Mouse (Mus musculus) 3134 (cell line): ENCODE results near the gene Agap1.

Experiments
- DNase-seq: peaks from one replicate; pipeline ENCODE4 v3.0.0-alpha.2; 2011; ENCODE audit warnings: low spot score; ENCODE audit not compliant: insufficient read length; ENCODE audit errors: extremely low read depth

The Agap1 gene

DNA sequence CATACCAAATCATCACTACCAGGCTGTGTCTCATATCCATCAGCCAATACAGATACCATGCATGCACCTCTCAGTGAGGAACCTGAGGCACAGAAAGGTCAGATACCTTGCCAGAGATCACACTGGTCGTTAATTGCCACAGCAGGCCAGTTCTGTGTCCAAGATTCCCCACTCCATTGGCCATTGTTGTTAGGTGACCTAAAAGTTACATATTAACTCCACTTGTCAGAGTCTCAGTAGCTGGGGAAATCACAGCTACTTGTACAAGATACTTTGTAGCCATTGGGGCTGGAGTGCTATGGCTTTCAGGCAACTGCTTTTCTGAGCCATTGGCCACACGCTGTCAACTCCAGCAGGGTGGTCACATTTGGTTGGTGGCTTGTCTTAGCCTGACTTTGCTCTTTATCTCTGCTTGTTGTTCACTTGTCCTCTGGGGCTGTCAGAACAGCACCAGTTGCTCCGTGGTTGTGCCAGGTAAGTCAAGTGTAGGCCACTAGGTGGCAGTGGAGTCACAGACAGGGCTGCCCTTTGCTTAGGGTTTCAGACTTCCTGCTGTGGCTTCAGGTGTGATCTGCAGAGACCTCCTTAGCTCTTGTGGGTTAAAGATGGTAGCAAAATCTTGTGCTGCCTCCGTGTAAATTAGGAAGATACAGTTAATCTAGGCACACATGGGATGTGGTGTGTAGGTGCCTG lies 191.9 kb downstream of the Agap1 start:
- no peak for DNase-seq

GRCm38 (mm10) chr1:89647505-89647904 lies 192.9 kb downstream of the Agap1 start:
- DNase-seq, result no peak

DNA sequence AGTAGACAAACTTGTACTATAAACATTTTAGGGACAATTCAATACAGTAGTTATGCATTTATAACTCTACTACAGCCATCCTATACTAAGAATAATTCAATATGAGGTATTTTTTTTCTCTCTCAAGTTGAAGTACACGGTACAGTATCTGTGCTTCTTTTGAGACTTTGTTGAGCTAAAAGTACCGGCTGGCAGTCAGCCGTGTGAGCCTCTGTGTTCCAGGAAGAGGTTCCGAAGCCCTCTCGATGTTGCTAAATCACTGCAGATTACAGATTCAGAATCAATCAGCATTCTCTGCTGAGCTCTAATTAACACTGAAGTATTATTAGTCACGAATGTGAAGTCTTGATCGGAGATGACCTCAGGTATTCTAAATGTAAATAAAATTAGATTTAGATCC lies 196.0 kb downstream of the Agap1 start:
- no peak for DNase-seq

GRCm38 (mm10) chr1:89656167-89656566 lies 201.6 kb downstream of the Agap1 start:
- DNase-seq, result no peak

- peak; percentile 71 for DNase-seq
Measured at GRCm38 (mm10) chr1:89656643-89657321, 202.2 kb downstream of the Agap1 start.

GRCm38 (mm10) chr1:89660804-89661203 lies 206.2 kb downstream of the Agap1 start:
- no peak for DNase-seq

GRCm38 (mm10) chr1:89666154-89666553 lies 211.5 kb downstream of the Agap1 start:
- DNase-seq, result no peak

DNA sequence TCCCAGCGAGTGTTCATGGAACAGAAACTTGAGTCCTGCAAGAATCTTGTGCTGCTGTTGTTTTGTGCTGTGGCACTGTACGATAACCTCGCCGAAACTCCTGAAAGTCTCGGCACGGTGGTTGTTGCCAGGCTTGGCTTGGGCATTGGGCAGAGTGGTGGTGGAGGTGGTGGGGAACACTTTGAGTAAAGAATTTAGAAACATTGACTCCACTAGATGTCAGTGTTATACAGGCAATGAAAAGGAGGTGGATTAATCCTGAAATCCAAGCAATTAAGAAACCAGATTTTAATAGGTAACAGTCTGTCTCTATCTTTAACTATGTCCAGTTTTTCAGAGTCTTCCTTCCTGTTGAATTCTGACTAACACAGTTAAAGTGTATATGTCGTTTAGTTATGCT lies 212.8 kb downstream of the Agap1 start:
- DNase-seq, result no peak

GRCm38 (mm10) chr1:89668635-89669034 lies 214.0 kb downstream of the Agap1 start:
- no peak for DNase-seq

- no peak for DNase-seq
Measured at GRCm38 (mm10) chr1:89671110-89671787, 216.6 kb downstream of the Agap1 start.

DNA sequence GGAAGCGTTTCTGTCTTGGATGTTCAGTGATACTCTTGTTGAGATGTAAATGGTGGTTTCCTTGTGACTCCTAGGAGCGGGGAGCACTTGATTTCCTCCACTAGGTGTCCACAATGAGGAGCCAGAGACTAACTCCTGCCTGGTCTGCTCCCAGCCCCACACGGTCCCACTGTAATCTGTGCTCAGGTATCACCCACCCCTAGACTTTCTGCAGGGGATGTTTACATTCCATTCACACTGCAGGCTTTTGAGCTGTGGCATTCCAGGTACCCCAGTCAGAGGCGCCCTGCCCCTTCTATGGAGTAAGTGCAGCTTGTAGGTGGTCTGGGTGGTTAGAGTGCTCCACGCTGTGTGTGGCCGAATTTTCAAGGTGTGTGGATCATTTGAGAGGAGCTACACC lies 218.5 kb downstream of the Agap1 start:
- DNase-seq, result no peak

DNA sequence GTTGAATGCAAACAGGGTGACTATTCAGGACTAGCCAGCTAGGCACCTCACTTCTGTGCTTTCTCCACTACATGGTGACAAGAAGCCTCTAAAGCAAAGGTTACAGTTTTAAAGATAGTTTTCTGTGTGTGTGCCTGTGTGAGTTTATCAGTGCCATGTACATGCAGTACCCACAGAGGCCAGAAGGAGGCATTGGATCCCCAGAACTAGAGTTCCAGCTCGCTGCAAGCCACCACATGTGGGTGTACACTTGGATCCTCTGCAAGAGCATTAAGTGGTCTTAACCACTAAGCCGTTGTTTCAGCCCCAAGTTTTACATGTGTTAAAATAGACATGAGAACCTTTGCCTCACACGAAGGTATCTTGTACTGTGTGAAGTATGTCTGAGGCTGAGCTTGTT lies 219.1 kb downstream of the Agap1 start:
- no peak for DNase-seq

- DNase-seq, result no peak
Measured at GRCm38 (mm10) chr1:89674681-89675080, 220.1 kb downstream of the Agap1 start.

- no peak for DNase-seq
Measured at GRCm38 (mm10) chr1:89676411-89676810, 221.8 kb downstream of the Agap1 start.

- no peak for DNase-seq
Measured at GRCm38 (mm10) chr1:89680673-89681072, 226.1 kb downstream of the Agap1 start.

- no peak for DNase-seq
Measured at GRCm38 (mm10) chr1:89688914-89689313, 234.3 kb downstream of the Agap1 start.

- no peak for DNase-seq
Measured at GRCm38 (mm10) chr1:89689544-89690212, 235.1 kb downstream of the Agap1 start.

- DNase-seq, result no peak
Measured at GRCm38 (mm10) chr1:89691096-89691495, 236.5 kb downstream of the Agap1 start.

DNA sequence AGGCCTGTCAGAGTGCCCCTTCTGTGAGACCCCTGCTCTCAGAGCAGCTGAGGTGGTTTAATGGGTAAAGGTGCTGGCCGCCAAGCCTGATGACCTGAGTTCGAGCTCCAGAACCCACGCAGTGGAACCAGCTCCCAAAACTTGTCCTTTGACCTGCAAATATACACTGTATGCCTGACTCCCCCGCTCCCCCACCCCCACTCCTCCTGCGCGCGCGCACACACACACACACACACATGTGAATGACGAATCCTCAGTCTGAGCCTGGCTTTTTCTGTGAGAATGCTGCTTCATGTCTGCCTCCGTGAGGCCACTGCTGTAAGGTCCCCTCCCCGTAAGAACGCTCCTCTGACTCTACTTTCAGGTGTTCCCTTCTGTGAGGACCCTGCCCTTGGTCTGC lies 237.8 kb downstream of the Agap1 start:
- DNase-seq, result no peak

DNA sequence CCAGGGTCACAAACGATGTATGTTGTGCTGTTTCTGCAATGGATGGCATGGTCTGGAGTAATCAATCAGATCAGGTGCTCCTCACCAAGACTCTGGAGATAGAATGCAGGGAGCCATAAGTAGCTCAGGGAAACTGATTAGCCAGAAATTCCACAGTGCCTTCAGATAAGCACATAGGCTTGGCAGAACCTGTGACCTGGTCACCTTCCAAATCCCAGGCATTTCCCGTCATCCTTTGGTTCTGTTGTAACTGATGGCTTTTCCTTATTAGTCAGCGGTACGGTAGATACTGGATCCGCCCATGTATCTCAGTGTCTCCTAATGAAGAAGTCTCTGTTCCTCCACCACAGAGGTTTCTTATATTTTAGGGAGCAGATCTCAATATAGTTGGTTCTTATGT lies 240.3 kb downstream of the Agap1 start:
- DNase-seq, result no peak

DNA sequence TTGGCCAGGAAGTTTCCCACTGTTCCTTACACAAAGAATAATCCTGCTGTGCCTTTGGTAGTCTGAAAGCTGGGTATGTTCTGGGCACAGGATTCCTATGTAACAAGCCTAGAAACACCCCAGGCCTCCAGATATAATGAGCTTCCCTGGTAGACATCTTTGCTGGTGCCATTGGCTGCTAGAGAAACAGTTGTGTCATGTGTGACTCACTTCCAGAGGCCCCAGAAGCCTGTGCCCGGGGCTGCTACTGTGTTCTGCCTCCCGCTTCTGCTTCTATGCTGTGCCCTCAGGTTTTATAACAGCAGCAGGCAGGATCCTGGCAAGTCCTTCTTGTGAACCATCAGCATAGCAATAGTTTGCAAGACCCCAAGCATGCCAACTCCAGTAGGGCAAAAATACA lies 242.6 kb downstream of the Agap1 start:
- peak; percentile 12 for DNase-seq
